Mouse (Mus musculus) forelimb bud, embryonic 11.5 days (tissue): ENCODE data around the gene Mup13.
"Not testable (repeated sequence)": the region's sequence is repeated elsewhere in the genome, so short reads cannot be mapped to it uniquely, and the experiment has no call there.

Source experiments
- DNase-seq: peaks from one replicate; pipeline ENCODE4 v3.0.0-alpha.2; 2012; ENCODE audit warnings: low read depth, low spot score

Mup13 gene

GRCm38 (mm10) chr4:61228186-61228585 is at the start of gene Mup13:
TSS of gene Mup13 (minus strand) at chr4:61228286.
- DNase-seq: not testable (repeated sequence)
